Mouse (Mus musculus) heart, postnatal 36 days (tissue): ENCODE data around the gene Sh2d4b. TPM values are rescaled to one million over a fixed set of nuclear protein-coding genes. Genes with fewer than 3 reads are reported as not detected.

Source experiments
- DNase-seq, 2 experiments: peaks; one replicate each; pipeline ENCODE4 v3.0.0; 2021 to 2022
- intact Hi-C: fragments of 180-260 bp; cut with DNase I; formaldehyde crosslinking; loops from one replicate; pipeline ENCODE4 v1.15.1; 2025
- total RNA-seq, 2 experiments: library from RNA; stranded (reverse); gene quantifications; 2 replicates each; pipeline ENCODE4 v1.2.3; 2021

Gene Sh2d4b
- total RNA-seq, result under 1 TPM; 0.36 to 0.98 TPM

GRCm38 (mm10) chr14:40893196-40893595 is at the start of gene Sh2d4b:
Sh2d4b (minus strand) TSS chr14:40893266.
- no peak for DNase-seq
- intact Hi-C loops, result loop anchor here (5.0 kb wide), 2 partner anchors 101 to 1361 kb away; no protein-coding TSS in a partner anchor

- intact Hi-C loops, result no loop called here
- no peak for DNase-seq
Observed at GRCm38 (mm10) chr14:40942429-40942828, 49.4 kb upstream of the Sh2d4b start.

GRCm38 (mm10) chr14:40938380-40938987 is 45.4 kb upstream of the Sh2d4b start:
- DNase-seq, result no peak

GRCm38 (mm10) chr14:40937052-40937451 is 44.0 kb upstream of the Sh2d4b start:
- no peak for DNase-seq
- intact Hi-C loops, result no loop called here

More at GRCm38 (mm10) chr14:40938380-40938987, 45.4 kb upstream of the Sh2d4b start:
- intact Hi-C loops, result no loop called here

- no peak for DNase-seq
- intact Hi-C loops, result loop anchor here (2.0 kb wide), 1 partner anchor 17 kb away; no protein-coding TSS in a partner anchor
Observed at GRCm38 (mm10) chr14:40935481-40935880, 42.4 kb upstream of the Sh2d4b start.

- no peak for DNase-seq
- intact Hi-C loops, result loop anchor here (2.0 kb wide), 1 partner anchor 18 kb away; no protein-coding TSS in a partner anchor
Observed at GRCm38 (mm10) chr14:40935054-40935453, 42.0 kb upstream of the Sh2d4b start.

DNA sequence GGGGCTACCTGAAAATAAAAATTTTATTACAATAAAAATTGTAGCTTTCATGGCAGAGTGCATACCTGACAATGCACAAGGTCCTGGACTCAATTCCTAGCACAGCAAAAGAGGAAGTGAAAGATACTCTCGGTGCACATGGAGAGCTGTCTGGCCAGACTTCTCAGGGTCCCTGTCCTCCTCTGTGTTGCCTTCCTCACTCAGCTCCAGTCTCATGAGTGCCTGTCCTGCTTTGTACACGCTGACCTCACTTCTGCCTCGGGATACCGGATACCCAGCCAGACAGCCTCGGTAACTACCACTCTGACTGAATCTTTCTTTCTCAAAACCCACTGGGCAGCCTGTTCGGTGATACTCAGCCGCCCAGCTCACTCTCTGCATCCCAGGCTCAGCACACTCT is 40.3 kb upstream of the Sh2d4b start:
- no peak for DNase-seq
- intact Hi-C loops, result no loop called here

DNA sequence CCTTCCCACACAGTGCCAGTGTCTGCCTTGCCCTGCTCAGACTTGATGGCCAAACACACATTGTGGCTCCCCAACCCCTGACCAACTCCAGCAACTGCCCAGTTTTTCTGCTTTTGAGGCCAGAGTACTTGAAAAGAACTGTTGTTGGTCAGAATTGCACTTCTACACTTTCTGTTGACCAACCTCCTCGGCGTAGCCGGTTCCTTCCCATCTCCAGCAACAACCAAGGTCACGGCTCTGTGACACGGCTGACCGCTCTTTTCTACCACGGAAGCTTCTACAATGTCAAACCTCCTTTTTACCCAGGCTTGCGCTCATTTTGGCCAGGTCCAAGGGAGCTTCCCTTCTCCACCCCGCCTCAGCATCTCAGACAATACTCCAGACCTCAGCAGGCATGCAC is 39.2 kb upstream of the Sh2d4b start:
- intact Hi-C loops, result no loop called here
- DNase-seq, result no peak

DNA sequence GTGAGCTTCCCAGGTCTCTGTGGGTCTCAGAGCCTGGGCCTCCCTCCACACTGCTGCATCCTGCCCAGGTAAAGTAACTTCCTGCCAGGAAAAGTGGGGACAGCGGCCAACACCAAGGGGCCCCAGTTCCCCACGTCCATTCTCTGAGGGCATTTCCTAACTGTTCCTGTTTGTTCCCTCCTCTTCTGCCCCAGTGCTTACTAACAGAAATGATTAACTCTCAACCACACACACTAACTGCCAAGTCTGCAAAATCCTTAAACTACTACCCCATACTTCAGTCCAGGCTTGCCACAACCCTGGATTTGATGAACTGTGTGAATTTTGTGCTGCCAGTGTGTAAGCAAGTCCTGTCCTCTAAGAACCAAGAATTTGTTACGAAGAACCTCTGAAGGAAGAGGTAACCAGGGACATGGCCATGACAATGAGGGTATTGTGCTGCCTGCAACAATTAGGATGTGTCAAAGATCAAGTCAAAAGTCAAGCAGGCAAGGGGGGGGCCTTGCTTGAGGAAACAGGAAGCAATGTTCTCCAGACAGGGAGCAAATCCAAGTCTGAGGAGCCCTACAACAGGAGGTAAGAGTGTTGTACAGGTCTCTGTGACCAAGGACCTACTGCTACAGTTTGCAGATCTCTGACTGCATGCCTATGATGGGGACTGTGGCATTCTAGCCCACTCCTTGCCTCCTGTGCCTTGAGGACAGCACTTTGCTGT is 38.2 kb upstream of the Sh2d4b start:
- DNase-seq, result no peak
- intact Hi-C loops, result no loop called here

DNA sequence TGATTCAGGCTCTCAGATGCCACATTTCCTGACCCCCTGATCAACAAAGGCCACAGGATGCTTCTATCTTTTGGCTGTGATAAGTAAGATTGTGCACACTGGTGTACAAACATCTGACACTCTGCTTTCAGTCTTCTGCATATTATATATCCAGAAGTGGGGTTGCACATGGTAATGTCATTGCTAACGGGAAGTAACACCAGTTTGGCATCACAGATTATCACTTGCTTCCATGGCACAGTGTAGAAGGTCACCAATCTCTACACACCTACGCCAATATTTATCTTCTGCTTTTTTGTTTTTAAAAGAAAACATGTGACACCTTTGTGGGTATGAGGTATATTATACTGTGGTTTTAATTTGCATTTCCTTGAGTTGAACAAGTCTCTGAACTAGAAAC is 36.9 kb upstream of the Sh2d4b start:
- no peak for DNase-seq
- intact Hi-C loops, result no loop called here

DNA sequence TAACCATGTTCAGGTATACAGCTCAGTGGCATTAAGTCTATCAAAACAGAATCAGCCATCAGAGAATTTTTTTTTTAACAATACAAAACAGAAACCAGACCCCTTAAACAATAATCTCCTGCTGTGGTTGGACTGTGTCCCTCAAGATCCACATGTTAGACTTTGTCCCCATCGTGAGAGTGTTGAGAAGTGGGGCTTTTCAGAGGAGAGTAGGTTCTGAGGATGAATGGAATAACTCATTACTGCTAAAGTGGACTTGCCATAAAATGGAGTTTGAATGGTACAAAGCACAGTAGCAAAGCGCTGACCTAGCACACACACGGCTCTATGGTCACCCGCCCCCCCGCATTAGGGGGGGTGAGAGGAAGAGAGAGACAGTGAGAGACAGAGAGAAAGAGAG is 35.8 kb upstream of the Sh2d4b start:
- DNase-seq, result no peak
- intact Hi-C loops, result no loop called here

GRCm38 (mm10) chr14:40927041-40927440 is 34.0 kb upstream of the Sh2d4b start:
- intact Hi-C loops, result no loop called here
- no peak for DNase-seq

GRCm38 (mm10) chr14:40924378-40925113 is 31.5 kb upstream of the Sh2d4b start:
- peak in 1 of 2 experiments; percentile 17 for DNase-seq
- intact Hi-C loops, result no loop called here

GRCm38 (mm10) chr14:40921241-40921640 is 28.2 kb upstream of the Sh2d4b start:
- intact Hi-C loops, result no loop called here
- no peak for DNase-seq

DNA sequence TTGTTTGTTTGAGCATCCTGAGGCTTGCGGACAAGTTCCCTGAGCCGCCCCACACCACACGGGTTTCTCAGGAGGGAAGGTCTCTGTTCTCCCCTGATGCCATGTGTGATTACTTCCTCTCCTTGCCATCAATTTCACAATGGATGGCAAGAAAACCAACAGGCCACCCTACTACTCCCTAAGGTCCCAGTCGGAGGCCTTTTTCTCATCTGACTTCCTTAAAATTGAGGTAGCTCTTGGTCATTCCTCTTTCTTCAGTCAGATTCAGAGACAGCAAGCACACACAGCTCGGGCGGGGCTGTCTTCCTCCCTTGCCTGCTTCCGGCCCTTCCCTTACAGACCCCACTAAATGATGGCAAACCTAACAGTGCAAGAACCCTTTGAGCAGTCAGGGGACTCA is 26.5 kb upstream of the Sh2d4b start:
- DNase-seq, result no peak
- intact Hi-C loops, result no loop called here

DNA sequence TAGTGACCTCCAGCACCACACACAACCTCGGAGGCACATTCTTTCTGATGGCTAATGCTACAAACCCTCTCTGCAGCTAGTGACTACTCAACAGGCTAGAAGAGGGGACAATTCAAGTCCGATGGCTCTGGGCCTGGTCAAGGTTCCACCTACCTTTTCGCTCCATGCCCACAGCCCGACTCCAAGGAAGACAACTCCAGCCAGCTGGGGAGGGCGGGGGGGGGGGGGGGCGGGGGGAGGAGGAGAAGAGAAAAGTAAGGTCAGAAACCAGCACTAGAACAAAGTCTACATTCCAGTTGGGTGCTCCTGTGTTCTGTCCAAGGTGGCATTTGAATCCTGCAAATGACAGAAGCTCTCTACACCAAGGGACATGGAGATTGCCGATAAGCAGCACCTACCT is 25.4 kb upstream of the Sh2d4b start:
- DNase-seq, result no peak
- intact Hi-C loops, result no loop called here

GRCm38 (mm10) chr14:40917632-40918031 is 24.6 kb upstream of the Sh2d4b start:
- intact Hi-C loops, result loop anchor here (1.0 to 2.0 kb wide), 2 partner anchors 58 to 115 kb away; no protein-coding TSS in a partner anchor
- peak; percentile 93 to 98 for DNase-seq

DNA sequence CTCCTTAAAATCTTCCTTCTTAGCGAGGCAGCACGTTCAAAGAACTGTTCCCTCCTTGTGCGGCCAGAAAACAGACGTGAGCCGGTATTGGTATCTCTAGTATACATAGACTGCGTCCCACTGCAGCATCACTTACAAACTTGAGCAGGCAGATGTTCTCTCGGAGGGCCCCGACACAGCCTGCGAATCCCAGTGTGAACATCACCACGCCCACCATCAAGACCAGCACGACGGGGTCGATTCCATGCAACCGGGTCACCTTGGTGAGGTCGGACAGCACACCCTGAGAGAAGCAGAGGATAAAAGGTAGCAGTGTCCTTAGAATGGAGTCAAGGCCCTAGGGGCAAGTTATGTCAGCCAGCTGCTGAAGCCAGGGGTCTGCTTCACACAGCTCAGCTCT is 23.6 kb upstream of the Sh2d4b start:
- no peak for DNase-seq
- intact Hi-C loops, result loop anchor here (1.0 to 2.0 kb wide), 2 partner anchors 59 to 116 kb away; no protein-coding TSS in a partner anchor

DNA sequence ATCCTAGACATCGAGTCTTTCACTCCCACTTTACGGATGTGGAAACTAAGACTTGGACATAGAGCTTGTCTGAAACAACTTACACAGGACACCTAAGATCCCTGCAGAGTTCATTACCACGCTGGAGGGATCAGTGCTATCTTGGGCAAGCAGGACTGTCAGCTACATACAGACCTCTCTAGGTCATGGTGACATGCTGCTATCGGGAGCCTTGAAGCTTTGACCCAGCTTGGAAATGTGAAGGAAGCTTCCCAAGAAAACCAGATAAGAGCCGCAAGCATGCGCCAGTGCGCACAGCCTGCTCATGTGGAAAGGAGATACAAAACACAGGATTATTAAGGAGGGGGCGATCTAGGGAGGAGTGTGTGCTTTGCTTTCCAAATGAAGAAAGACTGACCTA is 22.8 kb upstream of the Sh2d4b start:
- DNase-seq, result no peak
- intact Hi-C loops, result loop anchor here (2.0 kb wide), 1 partner anchor 117 kb away; no protein-coding TSS in a partner anchor

GRCm38 (mm10) chr14:40914701-40915100 is 21.6 kb upstream of the Sh2d4b start:
- peak; percentile 11 to 34 for DNase-seq
- intact Hi-C loops, result no loop called here

DNA sequence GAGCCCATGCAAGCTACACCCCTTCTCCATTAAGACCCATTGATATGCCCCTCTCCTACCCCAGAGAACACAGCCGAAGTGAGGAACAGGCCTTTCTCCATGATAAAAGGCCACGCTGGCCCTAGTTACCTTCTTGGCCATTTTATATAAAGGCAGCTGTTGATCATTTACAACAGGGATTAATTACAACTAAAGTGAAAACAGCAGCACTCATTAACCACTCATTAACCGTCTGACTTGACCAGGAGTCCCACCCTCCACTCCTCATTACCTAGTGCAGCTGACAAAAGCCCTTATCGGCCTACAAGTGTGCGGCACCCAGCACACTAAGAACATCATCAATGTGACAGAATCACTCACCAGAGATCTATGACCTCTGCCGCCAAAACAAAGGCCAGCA is 20.6 kb upstream of the Sh2d4b start:
- intact Hi-C loops, result no loop called here
- no peak for DNase-seq
